Mouse (Mus musculus) heart, adult 18-20 months (tissue): ENCODE data around the gene Stx11. TPM values are rescaled to one million over a fixed set of nuclear protein-coding genes. Genes with fewer than 3 reads are reported as not detected.
A peak's percentile ranks its signal among the peaks of the same experiment; 100 is the strongest.

Experiments
- DNase-seq, 2 experiments: peaks; one replicate each; pipeline ENCODE4 v3.0.0; 2021 to 2022; ENCODE audit warnings: mixed read lengths in 1 of 2
- total RNA-seq, 2 experiments: library from RNA; stranded (reverse); gene quantifications; 2 replicates each; pipeline ENCODE4 v1.2.3; 2021

The Stx11 gene
- total RNA-seq, 2 experiments from 2014 or later = 2.2 to 2.4 TPM

- DNase-seq = no peak
Observed at GRCm38 (mm10) chr10:12914203-12914602, 49.9 kb downstream of the Stx11 start.

GRCm38 (mm10) chr10:12911981-12912530 is 52.0 kb downstream of the Stx11 start:
- DNase-seq = peak; percentile 53 to 54

- DNase-seq = no peak
Observed at GRCm38 (mm10) chr10:12911451-12911850, 52.6 kb downstream of the Stx11 start.

GRCm38 (mm10) chr10:12909891-12910290 is 54.2 kb downstream of the Stx11 start:
- no peak for DNase-seq

- no peak for DNase-seq
Observed at GRCm38 (mm10) chr10:12909179-12909578, 54.9 kb downstream of the Stx11 start.

- DNase-seq = no peak
Observed at GRCm38 (mm10) chr10:12904140-12904528, 60.0 kb downstream of the Stx11 start.

- no peak for DNase-seq
Observed at GRCm38 (mm10) chr10:12903440-12904139, 60.5 kb downstream of the Stx11 start.

GRCm38 (mm10) chr10:12899901-12900300 is 64.2 kb downstream of the Stx11 start:
- DNase-seq = no peak

- DNase-seq = no peak
Observed at GRCm38 (mm10) chr10:12893339-12893738, 70.8 kb downstream of the Stx11 start.

GRCm38 (mm10) chr10:12888373-12888772 is 75.7 kb downstream of the Stx11 start:
- DNase-seq = peak; percentile 15 to 45

Other genes with a start within 250 kb of the Stx11 start
- 10 to 100 TPM; 66.8 to 67.5 TPM for gene Utrn, start 94.9 kb downstream of the Stx11 start, total RNA-seq
- gene Sf3b5, start 41.0 kb upstream of the Stx11 start, total RNA-seq = 1 to 10 TPM; 7.0 to 7.7 TPM
- gene Plagl1, start 96.2 kb upstream of the Stx11 start, total RNA-seq = 1 to 10 TPM; 6.2 to 9.4 TPM
- gene Zc2hc1b, start 213.7 kb upstream of the Stx11 start, total RNA-seq = not detected
- gene Ltv1, start 228.9 kb upstream of the Stx11 start, total RNA-seq = 10 to 100 TPM; 22.5 to 23.3 TPM